Mouse (Mus musculus): ENCODE results near the gene Cog1. TPM values are rescaled to one million over a fixed set of nuclear protein-coding genes. Genes with fewer than 3 reads are reported as not detected.

Cog1 gene
- polyA plus RNA-seq, 1 experiment from 2014 or later: 24.7 TPM

GRCm38 (mm10) chr11:113709272-113709671, 60.3 kb downstream of the Cog1 start:
- H3K4me2 ChIP-seq: no peak overlapping the region
- peaks cover 20% of the 10 kb centered on the region for H3K27me3 ChIP-seq (replicated peaks; ENCODE audit: control insufficient read depth, insufficient read depth, low read length)
- WGBS: 27% methylated on average over 15 of the region's 15 CpGs
- peaks cover 8% of the 10 kb centered on the region for H3K4me1 ChIP-seq (replicated peaks; ENCODE audit: control insufficient read depth, insufficient read depth, low read length)
- no peak overlapping the region for H3K9ac ChIP-seq (ENCODE audit: low read depth, low read length)
- DNase-seq (ENCODE audit: low spot score) (no peak), ATAC-seq (replicated peaks; ENCODE audit: low FRiP score) (no peak)
- H3K4me3 ChIP-seq (ENCODE audit: low read depth, low read length): no peak overlapping the region
- no peak overlapping the region for H3K27ac ChIP-seq (ENCODE audit: low read depth, low read length)
- no peaks in the 10 kb centered on the region; the same call in 1 of the 2 replicates for H3K36me3 ChIP-seq (ENCODE audit: control insufficient read depth, insufficient read depth, low read length)
- no peaks in the 10 kb centered on the region for H3K9me3 ChIP-seq (ENCODE audit: control insufficient read depth, low read length)

GRCm38 (mm10) chr11:113709731-113710256, 60.8 kb downstream of the Cog1 start, which contains the start of gene Cpsf4l:
Gene Cpsf4l (minus strand): TSS chr11:113710017.
- no peaks in the 10 kb centered on the region; the same call in 1 of the 2 replicates for H3K36me3 ChIP-seq (ENCODE audit: control insufficient read depth, insufficient read depth, low read length)
- DNase-seq (ENCODE audit: low spot score): no peak
- no peak within 1 kb of the TSS for H3K4me3 ChIP-seq (ENCODE audit: low read depth, low read length)
- no peaks in the 10 kb centered on the region for H3K9me3 ChIP-seq (ENCODE audit: control insufficient read depth, low read length)
- 20% methylated on average over 11 of the region's 11 CpGs for WGBS
- no peak within 1 kb of the TSS for H3K4me2 ChIP-seq
- H3K27me3 ChIP-seq (replicated peaks; ENCODE audit: control insufficient read depth, insufficient read depth, low read length): peaks cover 20% of the 10 kb centered on the region
- H3K9ac ChIP-seq (ENCODE audit: low read depth, low read length): 0 out of 2 replicates have a peak within 1 kb of the TSS, but pooled peaks have one; percentile 25
- ATAC-seq (replicated peaks; ENCODE audit: low FRiP score): no peak
- H3K27ac ChIP-seq (ENCODE audit: low read depth, low read length): no peak within 1 kb of the TSS
- peaks cover 8% of the 10 kb centered on the region for H3K4me1 ChIP-seq (replicated peaks; ENCODE audit: control insufficient read depth, insufficient read depth, low read length)

GRCm38 (mm10) chr11:113710257-113710777, 61.3 kb downstream of the Cog1 start:
- Histone ChIP-seq H3K4me3 (ENCODE audit: low read depth, low read length) (no peak overlapping the region), H3K27me3 (replicated peaks; ENCODE audit: control insufficient read depth, insufficient read depth, low read length) (peaks cover 20% of the 10 kb centered on the region), H3K36me3 (ENCODE audit: control insufficient read depth, insufficient read depth, low read length) (no peaks in the 10 kb centered on the region; the same call in 1 of the 2 replicates), H3K4me2 (no peak overlapping the region), H3K9ac (ENCODE audit: low read depth, low read length) (0 out of 2 replicates have a peak overlapping the region, but pooled peaks have one; percentile 25), H3K27ac (ENCODE audit: low read depth, low read length) (no peak overlapping the region), H3K9me3 (ENCODE audit: control insufficient read depth, low read length) (no peaks in the 10 kb centered on the region), H3K4me1 (replicated peaks; ENCODE audit: control insufficient read depth, insufficient read depth, low read length) (peaks cover 8% of the 10 kb centered on the region)
- 18% methylated on average over 10 of the region's 10 CpGs for WGBS
- ATAC-seq (replicated peaks; ENCODE audit: low FRiP score) (no peak), DNase-seq (ENCODE audit: low spot score) (no peak)

GRCm38 (mm10) chr11:113711061-113711460, 62.1 kb downstream of the Cog1 start:
- 64% methylated on average over 1 of the region's 1 CpGs for WGBS
- DNase-seq (ENCODE audit: low spot score): no peak

GRCm38 (mm10) chr11:113715078-113715674, 66.2 kb downstream of the Cog1 start:
- 63% methylated on average over 7 of the region's 7 CpGs for WGBS

More at GRCm38 (mm10) chr11:113711061-113711460, 62.1 kb downstream of the Cog1 start:
- peaks cover 8% of the 10 kb centered on the region for H3K4me1 ChIP-seq (replicated peaks; ENCODE audit: control insufficient read depth, insufficient read depth, low read length)
- H3K9ac ChIP-seq (ENCODE audit: low read depth, low read length): no peak overlapping the region
- H3K36me3 ChIP-seq (ENCODE audit: control insufficient read depth, insufficient read depth, low read length): no peaks in the 10 kb centered on the region; the same call in 1 of the 2 replicates
- no peak overlapping the region for H3K4me3 ChIP-seq (ENCODE audit: low read depth, low read length)
- ATAC-seq (replicated peaks; ENCODE audit: low FRiP score): no peak
- H3K27ac ChIP-seq (ENCODE audit: low read depth, low read length): no peak overlapping the region
- peaks cover 20% of the 10 kb centered on the region for H3K27me3 ChIP-seq (replicated peaks; ENCODE audit: control insufficient read depth, insufficient read depth, low read length)
- no peaks in the 10 kb centered on the region for H3K9me3 ChIP-seq (ENCODE audit: control insufficient read depth, low read length)
- no peak overlapping the region for H3K4me2 ChIP-seq

GRCm38 (mm10) chr11:113716132-113716531, 67.2 kb downstream of the Cog1 start:
- Histone ChIP-seq H3K4me2 (no peak overlapping the region), H3K36me3 (ENCODE audit: control insufficient read depth, insufficient read depth, low read length) (no peaks in the 10 kb centered on the region), H3K4me3 (ENCODE audit: low read depth, low read length) (no peak overlapping the region), H3K27ac (ENCODE audit: low read depth, low read length) (no peak overlapping the region), H3K9ac (ENCODE audit: low read depth, low read length) (no peak overlapping the region), H3K27me3 (replicated peaks; ENCODE audit: control insufficient read depth, insufficient read depth, low read length) (no peaks in the 10 kb centered on the region), H3K9me3 (ENCODE audit: control insufficient read depth, low read length) (no peaks in the 10 kb centered on the region), H3K4me1 (replicated peaks; ENCODE audit: control insufficient read depth, insufficient read depth, low read length) (no peaks in the 10 kb centered on the region)
- DNase-seq (ENCODE audit: low spot score) (no peak), ATAC-seq (replicated peaks; ENCODE audit: low FRiP score) (no peak)
- 94% methylated on average over 2 of the region's 2 CpGs for WGBS

More at GRCm38 (mm10) chr11:113715078-113715674, 66.2 kb downstream of the Cog1 start:
- Histone ChIP-seq H3K9ac (ENCODE audit: low read depth, low read length) (no peak overlapping the region), H3K4me3 (ENCODE audit: low read depth, low read length) (no peak overlapping the region), H3K27ac (ENCODE audit: low read depth, low read length) (no peak overlapping the region), H3K9me3 (ENCODE audit: control insufficient read depth, low read length) (no peaks in the 10 kb centered on the region), H3K4me2 (no peak overlapping the region), H3K27me3 (replicated peaks; ENCODE audit: control insufficient read depth, insufficient read depth, low read length) (peaks cover 2% of the 10 kb centered on the region; the same call in 1 of the 2 replicates), H3K36me3 (ENCODE audit: control insufficient read depth, insufficient read depth, low read length) (no peaks in the 10 kb centered on the region), H3K4me1 (replicated peaks; ENCODE audit: control insufficient read depth, insufficient read depth, low read length) (no peaks in the 10 kb centered on the region)
- ATAC-seq (replicated peaks; ENCODE audit: low FRiP score): no peak; the same call in 1 of the 2 replicates
- DNase-seq (ENCODE audit: low spot score): no peak

Other genes with a start within 250 kb of the Cog1 start
- 2.2 and 2.7 TPM in 2 replicates for gene Sstr2, start 29.8 kb upstream of the Cog1 start, polyA plus RNA-seq (2014; fragmentation: Nextera tagmentation; extraction: Ambion mirVana)
- 20.9 TPM in 2 replicates for gene Slc39a11, start 910 bp downstream of the Cog1 start, polyA plus RNA-seq (2014; fragmentation: Nextera tagmentation; extraction: Ambion mirVana)
- gene Fam104a, start 35.0 kb downstream of the Cog1 start, polyA plus RNA-seq (2014; fragmentation: Nextera tagmentation; extraction: Ambion mirVana): 58.7 and 62.3 TPM in 2 replicates
- gene D11Wsu47e, start 35.2 kb downstream of the Cog1 start, polyA plus RNA-seq (2014; fragmentation: Nextera tagmentation; extraction: Ambion mirVana): 22.4 and 22.9 TPM in 2 replicates
- gene Cpsf4l, start 60.8 kb downstream of the Cog1 start, polyA plus RNA-seq (2014; fragmentation: Nextera tagmentation; extraction: Ambion mirVana): 0.18 and 0.29 TPM in 2 replicates
- gene Cdc42ep4, start 102.7 kb downstream of the Cog1 start, polyA plus RNA-seq (2014; fragmentation: Nextera tagmentation; extraction: Ambion mirVana): 26.0 and 29.5 TPM in 2 replicates

Measured in liver, embryonic 11.5 days (tissue).